Mouse (Mus musculus): ENCODE measurements around the gene Lrrc27. TPM values are rescaled to one million over a fixed set of nuclear protein-coding genes. Genes with fewer than 3 reads are reported as not detected.

Lrrc27 gene
- polyA plus RNA-seq, 1 experiment: 14.3 TPM

GRCm38 (mm10) chr7:139201209-139201608, 11.6 kb upstream of the Lrrc27 start:
- TF ChIP-seq CTCF (IDR thresholded peaks at IDR 0.05; ENCODE audit: borderline replicate concordance, insufficient read depth, low read depth, low read length): no peak
- no peak for TF ChIP-seq POLR2A (IDR thresholded peaks at IDR 0.05; ENCODE audit: borderline replicate concordance, insufficient read depth, low read length)
- no peak for DNase-seq
- no peaks in the 10 kb centered on the region for H3K27me3 ChIP-seq (ENCODE audit: control insufficient read depth, insufficient read depth, low read length)
- no peaks in the 10 kb centered on the region for H3K4me1 ChIP-seq (ENCODE audit: control insufficient read depth, insufficient read depth, low read length)
- WGBS: 68% methylated on average over 6 of the region's 6 CpGs
- H3K27ac ChIP-seq (ENCODE audit: insufficient read depth, low read length): no peak overlapping the region
- no peak overlapping the region for H3K4me3 ChIP-seq (replicated peaks; ENCODE audit: insufficient read depth, low read depth, low read length)

- TF ChIP-seq CTCF (IDR thresholded peaks at IDR 0.05; ENCODE audit: borderline replicate concordance, insufficient read depth, low read depth, low read length): peak; percentile 73
- TF ChIP-seq POLR2A (IDR thresholded peaks at IDR 0.05; ENCODE audit: borderline replicate concordance, insufficient read depth, low read length): no peak
- Histone ChIP-seq H3K27me3 (ENCODE audit: control insufficient read depth, insufficient read depth, low read length) (no peaks in the 10 kb centered on the region), H3K4me1 (ENCODE audit: control insufficient read depth, insufficient read depth, low read length) (no peaks in the 10 kb centered on the region), H3K27ac (ENCODE audit: insufficient read depth, low read length) (no peak overlapping the region), H3K4me3 (replicated peaks; ENCODE audit: insufficient read depth, low read depth, low read length) (no peak overlapping the region)
- peak; percentile 32 to 44 for DNase-seq
- 21% methylated on average over 7 of the region's 7 CpGs for WGBS
These were observed 4.6 kb upstream of the Lrrc27 start for GRCm38 (mm10) chr7:139208023-139208772.

GRCm38 (mm10) chr7:139208773-139209095, 4.1 kb upstream of the Lrrc27 start:
- H3K4me1 ChIP-seq (ENCODE audit: control insufficient read depth, insufficient read depth, low read length): no peaks in the 10 kb centered on the region
- TF ChIP-seq CTCF (IDR thresholded peaks at IDR 0.05; ENCODE audit: borderline replicate concordance, insufficient read depth, low read depth, low read length): no peak
- TF ChIP-seq POLR2A (IDR thresholded peaks at IDR 0.05; ENCODE audit: borderline replicate concordance, insufficient read depth, low read length): no peak
- no peak overlapping the region for H3K4me3 ChIP-seq (replicated peaks; ENCODE audit: insufficient read depth, low read depth, low read length)
- 97% methylated on average over 4 of the region's 4 CpGs for WGBS
- no peaks in the 10 kb centered on the region for H3K27me3 ChIP-seq (ENCODE audit: control insufficient read depth, insufficient read depth, low read length)
- DNase-seq: no peak
- no peak overlapping the region for H3K27ac ChIP-seq (ENCODE audit: insufficient read depth, low read length)

- DNase-seq: no peak
- Histone ChIP-seq H3K27me3 (ENCODE audit: control insufficient read depth, insufficient read depth, low read length) (no peaks in the 10 kb centered on the region), H3K27ac (ENCODE audit: insufficient read depth, low read length) (no peak overlapping the region), H3K4me3 (replicated peaks; ENCODE audit: insufficient read depth, low read depth, low read length) (no peak overlapping the region), H3K4me1 (ENCODE audit: control insufficient read depth, insufficient read depth, low read length) (no peaks in the 10 kb centered on the region)
- TF ChIP-seq CTCF (IDR thresholded peaks at IDR 0.05; ENCODE audit: borderline replicate concordance, insufficient read depth, low read depth, low read length) (no peak), POLR2A (IDR thresholded peaks at IDR 0.05; ENCODE audit: borderline replicate concordance, insufficient read depth, low read length) (no peak)
- WGBS: 93% methylated on average over 6 of the region's 6 CpGs
These were observed 1.0 kb upstream of the Lrrc27 start for GRCm38 (mm10) chr7:139211761-139212160.

GRCm38 (mm10) chr7:139213751-139214150, 963 bp downstream of the Lrrc27 start:
- no peaks in the 10 kb centered on the region for H3K4me1 ChIP-seq (ENCODE audit: control insufficient read depth, insufficient read depth, low read length)
- TF ChIP-seq CTCF (IDR thresholded peaks at IDR 0.05; ENCODE audit: borderline replicate concordance, insufficient read depth, low read depth, low read length): no peak
- no peak for TF ChIP-seq POLR2A (IDR thresholded peaks at IDR 0.05; ENCODE audit: borderline replicate concordance, insufficient read depth, low read length)
- H3K27me3 ChIP-seq (ENCODE audit: control insufficient read depth, insufficient read depth, low read length): no peaks in the 10 kb centered on the region
- H3K4me3 ChIP-seq (replicated peaks; ENCODE audit: insufficient read depth, low read depth, low read length): peak overlapping the region; percentile 81
- WGBS: 42% methylated on average over 3 of the region's 3 CpGs
- DNase-seq: no peak
- H3K27ac ChIP-seq (ENCODE audit: insufficient read depth, low read length): no peak overlapping the region

GRCm38 (mm10) chr7:139214160-139214559, 1.4 kb downstream of the Lrrc27 start:
- Histone ChIP-seq H3K27me3 (ENCODE audit: control insufficient read depth, insufficient read depth, low read length) (no peaks in the 10 kb centered on the region), H3K4me1 (ENCODE audit: control insufficient read depth, insufficient read depth, low read length) (0 out of 2 replicates have a peak, but pooled peaks cover 2% of the 10 kb centered on the region), H3K4me3 (replicated peaks; ENCODE audit: insufficient read depth, low read depth, low read length) (no peak overlapping the region), H3K27ac (ENCODE audit: insufficient read depth, low read length) (no peak overlapping the region)
- DNase-seq: no peak
- no peak for TF ChIP-seq POLR2A (IDR thresholded peaks at IDR 0.05; ENCODE audit: borderline replicate concordance, insufficient read depth, low read length)
- no peak for TF ChIP-seq CTCF (IDR thresholded peaks at IDR 0.05; ENCODE audit: borderline replicate concordance, insufficient read depth, low read depth, low read length)
- 63% methylated on average over 3 of the region's 3 CpGs for WGBS

GRCm38 (mm10) chr7:139214596-139215340, 2.0 kb downstream of the Lrrc27 start:
- TF ChIP-seq CTCF (IDR thresholded peaks at IDR 0.05; ENCODE audit: borderline replicate concordance, insufficient read depth, low read depth, low read length): no peak
- Histone ChIP-seq H3K27ac (ENCODE audit: insufficient read depth, low read length) (no peak overlapping the region), H3K4me3 (replicated peaks; ENCODE audit: insufficient read depth, low read depth, low read length) (no peak overlapping the region), H3K27me3 (ENCODE audit: control insufficient read depth, insufficient read depth, low read length) (no peaks in the 10 kb centered on the region), H3K4me1 (ENCODE audit: control insufficient read depth, insufficient read depth, low read length) (0 out of 2 replicates have a peak, but pooled peaks cover 5% of the 10 kb centered on the region)
- no peak for DNase-seq
- WGBS: 73% methylated on average over 14 of the region's 14 CpGs

GRCm38 (mm10) chr7:139215516-139215915, 2.7 kb downstream of the Lrrc27 start:
- H3K4me3 ChIP-seq (replicated peaks; ENCODE audit: insufficient read depth, low read depth, low read length): no peak overlapping the region
- no peaks in the 10 kb centered on the region for H3K27me3 ChIP-seq (ENCODE audit: control insufficient read depth, insufficient read depth, low read length)
- H3K27ac ChIP-seq (ENCODE audit: insufficient read depth, low read length): no peak overlapping the region
- TF ChIP-seq CTCF (IDR thresholded peaks at IDR 0.05; ENCODE audit: borderline replicate concordance, insufficient read depth, low read depth, low read length): no peak
- TF ChIP-seq POLR2A (IDR thresholded peaks at IDR 0.05; ENCODE audit: borderline replicate concordance, insufficient read depth, low read length): no peak
- H3K4me1 ChIP-seq (ENCODE audit: control insufficient read depth, insufficient read depth, low read length): 0 out of 2 replicates have a peak, but pooled peaks cover 5% of the 10 kb centered on the region
- WGBS: 64% methylated on average over 1 of the region's 1 CpGs
- DNase-seq: no peak

Measured in cerebellum, adult 2 months (tissue).